Mouse (Mus musculus) gastrocnemius, postnatal 36 days (tissue): ENCODE data around the gene Atg7. TPM values are rescaled to one million over a fixed set of nuclear protein-coding genes. Genes with fewer than 3 reads are reported as not detected.
"Not testable (repeated sequence)": the region's sequence is repeated elsewhere in the genome, so short reads cannot be mapped to it uniquely, and the experiment has no call there.

Source experiments
- DNase-seq, 2 experiments: peaks; one replicate each; pipeline ENCODE4 v3.0.0; 2022
- intact Hi-C: fragments of 180-260 bp; cut with DNase I; formaldehyde crosslinking; loops from one replicate; pipeline ENCODE4 v1.15.1; 2025
- long read RNA-seq, 2 experiments: library from polyadenylated mRNA; stranded (forward); transcript quantifications; one replicate each; pipeline ENCODE4 v2.0.0; 2021
- total RNA-seq, 2 experiments: library from RNA; stranded (reverse); gene quantifications; 2 replicates each; pipeline ENCODE4 v1.2.3; 2021

Atg7 gene
- 1 to 10 TPM; 8.2 to 8.6 TPM for total RNA-seq
- long read RNA-seq, experiment 1, partial matches to known transcripts = 1 of 8 reads
- long read RNA-seq, experiment 1, other reads (novel, unspliced or antisense) = 3 of 8 reads
- long read RNA-seq, experiment 2, partial matches to known transcripts = 2 of 5 reads
- long read RNA-seq, experiment 2, other reads (novel, unspliced or antisense) = 2 of 5 reads

- intact Hi-C loops = no loop called here
- peak; percentile 87 to 89 for DNase-seq
Observed at GRCm38 (mm10) chr6:114642601-114643528, at the start of gene Atg7. Gene Atg7, plus strand, starts transcription at chr6:114643097.

- peak; percentile 36 to 37 for DNase-seq
- intact Hi-C loops = not testable (repeated sequence)
Observed at GRCm38 (mm10) chr6:114614076-114614475, 28.8 kb upstream of the Atg7 start.

GRCm38 (mm10) chr6:114633886-114634285 is 9.0 kb upstream of the Atg7 start:
- intact Hi-C loops, DNase-seq: not testable (repeated sequence)

GRCm38 (mm10) chr6:114643716-114644115 is 819 bp downstream of the Atg7 start:
- intact Hi-C loops = no loop called here
- DNase-seq = no peak

- intact Hi-C loops = no loop called here
Observed at GRCm38 (mm10) chr6:114644531-114644930, 1.6 kb downstream of the Atg7 start.

GRCm38 (mm10) chr6:114646201-114646600 is 3.3 kb downstream of the Atg7 start:
- intact Hi-C loops = no loop called here
- DNase-seq = no peak

More at GRCm38 (mm10) chr6:114644531-114644930, 1.6 kb downstream of the Atg7 start:
- no peak for DNase-seq

GRCm38 (mm10) chr6:114647011-114647410 is 4.1 kb downstream of the Atg7 start:
- intact Hi-C loops = no loop called here
- DNase-seq = no peak

- no peak for DNase-seq
- intact Hi-C loops = no loop called here
Observed at GRCm38 (mm10) chr6:114648352-114649030, 5.6 kb downstream of the Atg7 start.

- intact Hi-C loops = no loop called here
- no peak for DNase-seq
Observed at GRCm38 (mm10) chr6:114652209-114652608, 9.3 kb downstream of the Atg7 start.

GRCm38 (mm10) chr6:114656826-114657600 is 14.1 kb downstream of the Atg7 start:
- intact Hi-C loops = no loop called here
- no peak for DNase-seq

GRCm38 (mm10) chr6:114657807-114658206 is 14.9 kb downstream of the Atg7 start:
- intact Hi-C loops = no loop called here
- no peak for DNase-seq

- intact Hi-C loops = no loop called here
- DNase-seq = no peak
Observed at GRCm38 (mm10) chr6:114659278-114659991, 16.5 kb downstream of the Atg7 start.

GRCm38 (mm10) chr6:114659992-114660800 is 17.3 kb downstream of the Atg7 start:
- intact Hi-C loops = no loop called here
- no peak for DNase-seq

- intact Hi-C loops = no loop called here
- no peak for DNase-seq
Observed at GRCm38 (mm10) chr6:114663707-114664106, 20.8 kb downstream of the Atg7 start.

GRCm38 (mm10) chr6:114664716-114665115 is 21.8 kb downstream of the Atg7 start:
- intact Hi-C loops = no loop called here
- DNase-seq = no peak

- no peak for DNase-seq
- intact Hi-C loops = no loop called here
Observed at GRCm38 (mm10) chr6:114667518-114667917, 24.6 kb downstream of the Atg7 start.

- intact Hi-C loops = no loop called here
- DNase-seq = no peak
Observed at GRCm38 (mm10) chr6:114674771-114675170, 31.9 kb downstream of the Atg7 start.

- no peak for DNase-seq
- intact Hi-C loops = no loop called here
Observed at GRCm38 (mm10) chr6:114676091-114676490, 33.2 kb downstream of the Atg7 start.
